Mouse (Mus musculus): ENCODE results near the gene Kcne3. TPM values are rescaled to one million over a fixed set of nuclear protein-coding genes. Genes with fewer than 3 reads are reported as not detected.
A peak's percentile ranks its signal among the peaks of the same experiment; 100 is the strongest.

Gene Kcne3
- total RNA-seq (2021), result under 1 TPM in 1 of 2 experiments, not detected in 1; 0.37 TPM
- long read RNA-seq, experiment 1, partial matches to known transcripts, result 0 of 1 reads
- long read RNA-seq, experiment 1, other reads (novel, unspliced or antisense), result 0 of 1 reads
- long read RNA-seq, experiment 2, partial matches to known transcripts, result 0 of 1 reads
- long read RNA-seq, experiment 2, other reads (novel, unspliced or antisense), result 0 of 1 reads

- no peak for DNase-seq (ENCODE audit: low spot score in 2 of 2)
Measured at GRCm38 (mm10) chr7:100176269-100176668, at the start of gene Kcne3. Gene Kcne3 (plus strand): TSS chr7:100176502.

- no peak for DNase-seq (ENCODE audit: low spot score in 2 of 2)
Measured at GRCm38 (mm10) chr7:100126514-100126913, 49.8 kb upstream of the Kcne3 start.

- no peak for DNase-seq (ENCODE audit: low spot score in 2 of 2)
Measured at GRCm38 (mm10) chr7:100128262-100129041, 47.9 kb upstream of the Kcne3 start.

- DNase-seq (ENCODE audit: low spot score in 2 of 2), result no peak
Measured at GRCm38 (mm10) chr7:100130592-100130991, 45.7 kb upstream of the Kcne3 start.

GRCm38 (mm10) chr7:100132379-100132778 is 43.9 kb upstream of the Kcne3 start:
- DNase-seq (ENCODE audit: low spot score in 2 of 2), result no peak

- no peak for DNase-seq (ENCODE audit: low spot score in 2 of 2)
Measured at GRCm38 (mm10) chr7:100137038-100137437, 39.3 kb upstream of the Kcne3 start.

- DNase-seq (ENCODE audit: low spot score in 2 of 2), result no peak
Measured at GRCm38 (mm10) chr7:100138075-100138474, 38.2 kb upstream of the Kcne3 start.

- no peak for DNase-seq (ENCODE audit: low spot score in 2 of 2)
Measured at GRCm38 (mm10) chr7:100140591-100140990, 35.7 kb upstream of the Kcne3 start.

- no peak for DNase-seq (ENCODE audit: low spot score in 2 of 2)
Measured at GRCm38 (mm10) chr7:100148586-100148985, 27.7 kb upstream of the Kcne3 start.

- DNase-seq (ENCODE audit: low spot score in 2 of 2), result no peak
Measured at GRCm38 (mm10) chr7:100150086-100150485, 26.2 kb upstream of the Kcne3 start.

GRCm38 (mm10) chr7:100150626-100151025 is 25.7 kb upstream of the Kcne3 start:
- no peak for DNase-seq (ENCODE audit: low spot score in 2 of 2)

GRCm38 (mm10) chr7:100157669-100158068 is 18.6 kb upstream of the Kcne3 start:
- DNase-seq (ENCODE audit: low spot score in 2 of 2), result no peak

GRCm38 (mm10) chr7:100159105-100159841 is 17.0 kb upstream of the Kcne3 start, which contains the start of gene Lipt2:
Gene Lipt2 (plus strand): TSS chr7:100159277.
- DNase-seq (ENCODE audit: low spot score in 2 of 2), result peak; percentile 85 to 95

GRCm38 (mm10) chr7:100160006-100160405 is 16.3 kb upstream of the Kcne3 start:
- peak in 1 of 2 experiments; percentile 4 for DNase-seq (ENCODE audit: low spot score in 2 of 2)

- no peak for DNase-seq (ENCODE audit: low spot score in 2 of 2)
Measured at GRCm38 (mm10) chr7:100163506-100163905, 12.8 kb upstream of the Kcne3 start.

- no peak for DNase-seq (ENCODE audit: low spot score in 2 of 2)
Measured at GRCm38 (mm10) chr7:100168654-100169053, 7.6 kb upstream of the Kcne3 start.

GRCm38 (mm10) chr7:100170756-100171155 is 5.5 kb upstream of the Kcne3 start:
- DNase-seq (ENCODE audit: low spot score in 2 of 2), result no peak

GRCm38 (mm10) chr7:100178016-100178890 is 2.0 kb downstream of the Kcne3 start:
- peak; percentile 55 to 69 for DNase-seq (ENCODE audit: low spot score in 2 of 2)

- no peak for DNase-seq (ENCODE audit: low spot score in 2 of 2)
Measured at GRCm38 (mm10) chr7:100178891-100179233, 2.6 kb downstream of the Kcne3 start.

GRCm38 (mm10) chr7:100179394-100179793 is 3.1 kb downstream of the Kcne3 start:
- DNase-seq (ENCODE audit: low spot score in 2 of 2), result no peak

- no peak for DNase-seq (ENCODE audit: low spot score in 2 of 2)
Measured at GRCm38 (mm10) chr7:100179836-100180407, 3.6 kb downstream of the Kcne3 start.
